In the genomic region with DNA sequence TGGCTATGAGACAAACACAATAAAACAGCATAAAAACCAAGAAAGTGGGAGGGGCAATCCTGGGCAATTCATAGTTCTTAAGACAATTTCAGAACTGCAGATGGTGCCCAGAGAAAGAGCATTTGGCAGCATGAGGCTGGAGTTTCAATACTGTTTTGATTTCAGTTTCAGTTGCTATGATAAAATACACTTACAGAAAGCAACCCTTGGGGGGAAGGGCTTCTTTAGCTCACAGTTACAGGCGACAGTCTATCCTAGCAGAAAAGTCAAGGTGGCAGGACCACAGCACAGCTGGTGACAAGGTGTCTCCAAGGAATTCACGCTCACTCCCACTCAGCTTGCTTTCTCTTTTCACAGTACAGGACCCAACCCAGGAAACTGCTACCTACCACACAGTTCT, we compare ENCODE assay signal across 15 mouse cellular contexts. TPM values are rescaled to one million over a fixed set of nuclear protein-coding genes. Genes with fewer than 3 reads are reported as not detected.
DNase-seq lines count a peak whose midpoint lies in the region; ATAC-seq lines count a peak whose summit lies in the region.
"Had no signal": no experiment of that assay in that cellular context is flagged by ENCODE, and none has a peak within 500 bp of the region (broad histone marks: within the 10 kb centered on the region; RNA-seq: fewer than 3 reads in every experiment).

No protein-coding gene starts in this region.

- H3K9ac ChIP-seq in kidney, embryonic 15.5 days = no peak overlapping the region
- H3K9ac ChIP-seq: hindbrain, embryonic 12.5 days; lung, embryonic 14.5 days had no signal

- H3K27me3 ChIP-seq in kidney, embryonic 15.5 days = no peaks in the 10 kb centered on the region
- H3K27me3 ChIP-seq: hindbrain, embryonic 12.5 days had no signal

- H3K27ac ChIP-seq in kidney, embryonic 15.5 days = 0 out of 2 replicates have a peak overlapping the region, but pooled peaks have one; percentile 10
- H3K27ac ChIP-seq: hindbrain, embryonic 12.5 days; midbrain, embryonic 10.5 days had no signal

- H3K9me3 ChIP-seq in kidney, embryonic 15.5 days (replicated peaks) = no peaks in the 10 kb centered on the region
- H3K9me3 ChIP-seq: hindbrain, embryonic 12.5 days; midbrain, embryonic 10.5 days had no signal

- no peak for ATAC-seq in kidney, embryonic 15.5 days (replicated peaks; ENCODE audit: low FRiP score)
- 0 out of 2 replicates have a peak, but pooled peaks have one; percentile 22 for ATAC-seq in megakaryocyte-erythroid progenitor cell, adult 5-6 weeks (replicated peaks; ENCODE audit: low FRiP score, low TSS enrichment, poor library complexity, severe bottlenecking)
- ATAC-seq: forebrain, embryonic 14.5 days had no signal

- 0 out of 2 replicates have a peak, but pooled peaks cover 3% of the 10 kb centered on the region for H3K36me3 ChIP-seq in kidney, embryonic 15.5 days
- H3K36me3 ChIP-seq: hindbrain, embryonic 12.5 days had no signal

- WGBS in kidney, embryonic 15.5 days = 60% methylated on average over 2 of the region's 2 CpGs

- intact Hi-C loops in left cerebral cortex, postnatal 10 days (cut with DNase I) = no loop called here

- peaks cover 25% of the 10 kb centered on the region for H3K4me1 ChIP-seq in kidney, embryonic 15.5 days

- H3K4me3 ChIP-seq in kidney, embryonic 15.5 days (replicated peaks) = no peak overlapping the region
- H3K4me3 ChIP-seq: hindbrain, embryonic 12.5 days; midbrain, embryonic 10.5 days had no signal

- H3K4me2 ChIP-seq in kidney, embryonic 15.5 days = no peak overlapping the region
- H3K4me2 ChIP-seq: hindbrain, embryonic 12.5 days; lung, embryonic 14.5 days had no signal

- peak; percentile 15 for DNase-seq in cerebellum, adult 9-10 months
- DNase-seq in cerebellum, adult 9-11 months = no peak
- no peak for DNase-seq in kidney, postnatal 10 days
- peak; percentile 49 for DNase-seq in brain, adult 2 months (ENCODE audit: low read depth, low spot score)
- DNase-seq in adrenal gland, postnatal 4 days (ENCODE audit: low spot score in 2 of 2) = no peak
- no peak for DNase-seq in left cerebral cortex, postnatal 10 days (ENCODE audit: extremely low spot score in 1 of 2, low spot score in 2 of 2)
- DNase-seq: cerebellum, postnatal 14 days; kidney, adult 9 months; lung, embryonic 14.5 days; spleen, adult 18-20 months had no signal

RNA-seq across cellular contexts. Expression of a gene that starts 14.3 kb away (rescaled TPM):
- 10.0 and 10.1 TPM in 2 replicates for polyA plus RNA-seq in kidney, embryonic 15.5 days (2015; fragmentation: Nextera tagmentation; extraction: Ambion mirVana)
- total RNA-seq in megakaryocyte-erythroid progenitor cell, adult 5-6 weeks (2014; fragmentation: Nextera tagmentation) = 15.9 and 17.0 TPM in 2 replicates
- 11.1 and 14.5 TPM in 2 replicates for total RNA-seq in megakaryocyte-erythroid progenitor cell, adult 5-6 weeks (2017)
- total RNA-seq in adrenal gland, postnatal 4 days (2021) = 10 to 100 TPM; 37.1 to 37.4 TPM
- total RNA-seq in left cerebral cortex, postnatal 10 days (2021) = 10 to 100 TPM; 23.2 to 24.7 TPM

Comparison
In these comparisons a context has a peak if more than half of its experiments do, and no peak if none do; other contexts are left out.
1. DNase-seq: peak in cerebellum, adult 9-10 months (single experiment) and brain, adult 2 months (single experiment); none in cerebellum, adult 9-11 months (single experiment), kidney, postnatal 10 days (single experiment), adrenal gland, postnatal 4 days (0 of 2) and left cerebral cortex, postnatal 10 days (0 of 2).